Mouse (Mus musculus): Measurements from ENCODE around the gene Mafb.

The Mafb gene

GRCm38 (mm10) chr2:160366980-160367338 lies at the start of gene Mafb:
Mafb (minus strand) TSS chr2:160367065.
- DNase-seq, result peak; percentile 95

GRCm38 (mm10) chr2:160415161-160415560 lies 48.3 kb upstream of the Mafb start:
- no peak for DNase-seq

- DNase-seq, result no peak
Measured at GRCm38 (mm10) chr2:160414736-160415135, 47.9 kb upstream of the Mafb start.

- DNase-seq, result peak; percentile 28
Measured at GRCm38 (mm10) chr2:160413982-160414381, 47.1 kb upstream of the Mafb start.

GRCm38 (mm10) chr2:160413055-160413454 lies 46.2 kb upstream of the Mafb start:
- DNase-seq, result peak; percentile 57

- no peak for DNase-seq
Measured at GRCm38 (mm10) chr2:160411431-160411830, 44.6 kb upstream of the Mafb start.

- DNase-seq, result no peak
Measured at GRCm38 (mm10) chr2:160407720-160408119, 40.9 kb upstream of the Mafb start.

- DNase-seq, result no peak
Measured at GRCm38 (mm10) chr2:160397747-160398146, 30.9 kb upstream of the Mafb start.

- no peak for DNase-seq
Measured at GRCm38 (mm10) chr2:160394735-160395134, 27.9 kb upstream of the Mafb start.

GRCm38 (mm10) chr2:160392648-160393047 lies 25.8 kb upstream of the Mafb start:
- DNase-seq, result no peak

- peak; percentile 68 for DNase-seq
Measured at GRCm38 (mm10) chr2:160388596-160388995, 21.7 kb upstream of the Mafb start.

- DNase-seq, result no peak
Measured at GRCm38 (mm10) chr2:160383418-160383817, 16.6 kb upstream of the Mafb start.

GRCm38 (mm10) chr2:160378271-160378670 lies 11.4 kb upstream of the Mafb start:
- DNase-seq, result peak; percentile 35

- no peak for DNase-seq
Measured at GRCm38 (mm10) chr2:160376236-160376635, 9.4 kb upstream of the Mafb start.

GRCm38 (mm10) chr2:160369653-160370420 lies 3.0 kb upstream of the Mafb start:
- DNase-seq, result peak; percentile 14

GRCm38 (mm10) chr2:160368422-160369357 lies 1.8 kb upstream of the Mafb start:
- peak; percentile 26 for DNase-seq

GRCm38 (mm10) chr2:160367448-160368208 lies 763 bp upstream of the Mafb start:
- DNase-seq, result peak; percentile 93

- no peak for DNase-seq
Measured at GRCm38 (mm10) chr2:160366111-160366979, 520 bp downstream of the Mafb start.

- DNase-seq, result peak; percentile 39
Measured at GRCm38 (mm10) chr2:160365107-160365911, 1.6 kb downstream of the Mafb start.

GRCm38 (mm10) chr2:160364666-160365065 lies 2.2 kb downstream of the Mafb start:
- DNase-seq, result no peak

- peak; percentile 33 for DNase-seq
Measured at GRCm38 (mm10) chr2:160364128-160364650, 2.7 kb downstream of the Mafb start.
